Mouse (Mus musculus): ENCODE measurements at regions not wholly inside any gene's neighbourhood (a gene's known extent, or its start where the extent isn't known, plus 50 kb on each side); places are given as distances from the start of the nearest gene placed in this dataset.

DNA sequence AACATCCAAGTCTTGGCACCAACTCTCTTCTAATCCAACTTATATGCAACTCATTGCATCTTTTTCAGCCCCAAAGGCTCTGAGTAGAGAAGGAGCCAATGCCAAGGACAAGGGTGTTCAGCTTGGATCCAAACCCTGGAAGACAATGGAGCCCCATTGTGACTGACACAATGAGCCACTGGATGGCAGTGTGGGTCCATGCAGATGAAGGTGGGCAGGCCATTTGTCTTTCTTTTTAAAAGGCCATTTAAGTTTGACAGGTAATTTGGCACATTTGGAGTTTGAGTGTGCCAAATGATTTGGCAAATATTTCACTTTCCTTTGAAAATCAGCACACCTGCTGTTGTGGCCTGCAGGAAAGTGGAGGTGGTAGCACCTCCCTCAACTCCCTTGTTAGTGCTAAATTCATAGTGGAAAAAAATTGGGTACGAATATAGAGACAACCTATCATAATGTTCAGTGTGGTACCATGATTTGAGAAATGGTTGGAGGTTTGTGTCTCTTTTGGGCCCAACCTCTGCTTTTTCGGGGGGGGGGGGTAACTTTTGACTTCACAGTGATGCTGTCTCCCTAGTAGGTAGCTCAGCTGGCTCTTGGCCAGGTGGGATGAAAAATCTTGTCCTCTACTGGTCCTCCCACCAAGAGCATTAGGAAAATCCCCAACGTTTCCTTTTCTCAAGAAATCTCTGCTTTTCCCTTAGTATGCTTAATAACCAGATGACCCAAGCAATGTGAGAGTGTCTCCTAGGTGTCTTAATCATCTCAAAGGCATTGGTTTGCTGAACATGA, 304.0 kb upstream of the Kif2a start:
- peak; percentile 85 for TF ChIP-seq CTCF (IDR thresholded peaks at IDR 0.05; ENCODE audit: low read depth)
- TF ChIP-seq EP300 (IDR thresholded peaks at IDR 0.05; ENCODE audit: low read depth) = no peak
